Mouse (Mus musculus) midbrain, embryonic 13.5 days (tissue): Measurements from ENCODE around the gene Gm49388. TPM values are rescaled to one million over a fixed set of nuclear protein-coding genes. Genes with fewer than 3 reads are reported as not detected.

Experiments
- ATAC-seq: fragments of 200-750 bp; cut with Nextera tagmentation; 2 replicates; pipeline ENCODE4 v1.8.0; 2017; ENCODE audit warnings: mild to moderate bottlenecking, moderate TSS enrichment, moderate library complexity
- H3K27ac ChIP-seq: fragments of 300-500 bp; sonication (generic); 2 replicates; pipeline ENCODE4 v1.5.1; 2015; ENCODE audit warnings: inconsistent platforms, mild to moderate bottlenecking, moderate library complexity
- H3K27me3 ChIP-seq: fragments of 300-500 bp; sonication (generic); 2 replicates; pipeline ENCODE4 v1.6.1; 2015; ENCODE audit warnings: mild to moderate bottlenecking, inconsistent platforms
- H3K36me3 ChIP-seq: fragments of 300-500 bp; sonication (generic); 2 replicates; pipeline ENCODE4 v1.6.1; 2015; ENCODE audit warnings: mild to moderate bottlenecking, inconsistent platforms
- H3K4me1 ChIP-seq: fragments of 300-500 bp; sonication (generic); replicated peaks from 2 replicates; pipeline ENCODE4 v1.6.1; 2015; ENCODE audit warnings: inconsistent platforms
- H3K4me2 ChIP-seq: fragments of 300-500 bp; sonication (generic); replicated peaks from 2 replicates; pipeline ENCODE4 v1.6.1; 2015; ENCODE audit warnings: moderate library complexity, mild to moderate bottlenecking, inconsistent platforms
- H3K4me3 ChIP-seq: fragments of 300-500 bp; sonication (generic); replicated peaks from 2 replicates; pipeline ENCODE4 v1.5.1; 2015; ENCODE audit warnings: mild to moderate bottlenecking, inconsistent platforms
- H3K9ac ChIP-seq: fragments of 300-500 bp; sonication (generic); replicated peaks from 2 replicates; pipeline ENCODE4 v1.6.1; 2015; ENCODE audit warnings: mild to moderate bottlenecking, inconsistent platforms
- H3K9me3 ChIP-seq: fragments of 300-500 bp; sonication (generic); 2 replicates; pipeline ENCODE4 v1.6.1; 2016; ENCODE audit warnings: mild to moderate bottlenecking, inconsistent platforms
- WGBS: fragments of 180-500 bp; shearing (Covaris S2); methylation state at CpG from one replicate; pipeline ENCODE4 v1.1.7; 2015; 5-methylcytosine and 5-hydroxymethylcytosine counted together
- polyA plus RNA-seq: library from polyadenylated mRNA; unstranded; fragments of >200 nt; fragmentation: Nextera tagmentation; extraction: Ambion mirVana; gene quantifications from 2 replicates; pipeline ENCODE4 v1.2.1, GENCODE M21; 2015

Gm49388 gene
- not detected in 2 replicates for polyA plus RNA-seq

GRCm38 (mm10) chr7:127785308-127785707, at the start of gene Gm49388:
TSS of gene Gm49388 (plus strand) at chr7:127785608.
- H3K36me3 ChIP-seq, result peaks cover 99% of the 10 kb centered on the region
- H3K27ac ChIP-seq, result no peak within 1 kb of the TSS
- no peaks in the 10 kb centered on the region for H3K4me1 ChIP-seq
- H3K9ac ChIP-seq, result no peak within 1 kb of the TSS
- H3K27me3 ChIP-seq, result no peaks in the 10 kb centered on the region
- no peaks in the 10 kb centered on the region for H3K9me3 ChIP-seq
- H3K4me3 ChIP-seq, result no peak within 1 kb of the TSS
- 95% methylated on average over 7 of the region's 7 CpGs for WGBS
- ATAC-seq, result no peak
- H3K4me2 ChIP-seq, result no peak within 1 kb of the TSS

GRCm38 (mm10) chr7:127744366-127745045, 40.9 kb upstream of the Gm49388 start, which contains the start of gene Fbxl19:
TSS of gene Fbxl19 (plus strand) at chr7:127744543.
- no peak for ATAC-seq
- peak within 1 kb of the TSS; percentile 91 for H3K4me2 ChIP-seq
- H3K27ac ChIP-seq, result peak within 1 kb of the TSS; percentile 91
- no peaks in the 10 kb centered on the region for H3K9me3 ChIP-seq
- H3K4me1 ChIP-seq, result peaks cover 27% of the 10 kb centered on the region
- under 1% methylated on average over 26 of the region's 26 CpGs for WGBS
- peak within 1 kb of the TSS; percentile 97 for H3K9ac ChIP-seq
- peak within 1 kb of the TSS; percentile 98 for H3K4me3 ChIP-seq
- H3K27me3 ChIP-seq, result no peaks in the 10 kb centered on the region
- peaks cover 18% of the 10 kb centered on the region for H3K36me3 ChIP-seq

- Histone ChIP-seq H3K4me1 (peaks cover 27% of the 10 kb centered on the region), H3K4me2 (peak overlapping the region; percentile 91), H3K27ac (peak overlapping the region; percentile 91), H3K36me3 (peaks cover 25% of the 10 kb centered on the region), H3K9ac (peak overlapping the region; percentile 97), H3K4me3 (peak overlapping the region; percentile 98), H3K9me3 (no peaks in the 10 kb centered on the region), H3K27me3 (no peaks in the 10 kb centered on the region)
- ATAC-seq, result peak; percentile 91
- under 1% methylated on average over 19 of the region's 19 CpGs for WGBS
Measured at GRCm38 (mm10) chr7:127745251-127745651, 40.2 kb upstream of the Gm49388 start.

GRCm38 (mm10) chr7:127745652-127746493, 39.5 kb upstream of the Gm49388 start:
- WGBS, result under 1% methylated on average over 39 of the region's 39 CpGs
- H3K36me3 ChIP-seq, result peaks cover 31% of the 10 kb centered on the region
- peak overlapping the region; percentile 91 for H3K27ac ChIP-seq
- H3K27me3 ChIP-seq, result no peaks in the 10 kb centered on the region
- ATAC-seq, result peak; percentile 93
- H3K4me1 ChIP-seq, result peaks cover 27% of the 10 kb centered on the region
- peak overlapping the region; percentile 98 for H3K4me3 ChIP-seq
- peak overlapping the region; percentile 97 for H3K9ac ChIP-seq
- H3K4me2 ChIP-seq, result peak overlapping the region; percentile 91
- no peaks in the 10 kb centered on the region for H3K9me3 ChIP-seq

GRCm38 (mm10) chr7:127746494-127747491, 38.6 kb upstream of the Gm49388 start:
- H3K9ac ChIP-seq, result peak overlapping the region; percentile 97
- no peaks in the 10 kb centered on the region for H3K9me3 ChIP-seq
- H3K4me2 ChIP-seq, result peak overlapping the region; percentile 91
- H3K4me3 ChIP-seq, result peak overlapping the region; percentile 98
- 0% methylated on average over 37 of the region's 62 CpGs for WGBS
- ATAC-seq, result no peak
- H3K36me3 ChIP-seq, result peaks cover 40% of the 10 kb centered on the region
- H3K4me1 ChIP-seq, result peaks cover 27% of the 10 kb centered on the region
- H3K27ac ChIP-seq, result peak overlapping the region; percentile 91
- no peaks in the 10 kb centered on the region for H3K27me3 ChIP-seq

- no peaks in the 10 kb centered on the region for H3K27me3 ChIP-seq
- H3K4me1 ChIP-seq, result peaks cover 32% of the 10 kb centered on the region
- H3K9me3 ChIP-seq, result no peaks in the 10 kb centered on the region
- peaks cover 50% of the 10 kb centered on the region for H3K36me3 ChIP-seq
- ATAC-seq, result no peak
- H3K27ac ChIP-seq, result peak overlapping the region; percentile 91
- WGBS, result 43% methylated on average over 6 of the region's 6 CpGs
- peak overlapping the region; percentile 97 for H3K9ac ChIP-seq
- peak overlapping the region; percentile 98 for H3K4me3 ChIP-seq
- H3K4me2 ChIP-seq, result peak overlapping the region; percentile 91
Measured at GRCm38 (mm10) chr7:127747559-127748234, 37.7 kb upstream of the Gm49388 start.

- H3K27me3 ChIP-seq, result no peaks in the 10 kb centered on the region
- peaks cover 37% of the 10 kb centered on the region for H3K4me1 ChIP-seq
- 95% methylated on average over 28 of the region's 28 CpGs for WGBS
- no peak for ATAC-seq
- H3K4me3 ChIP-seq, result peak overlapping the region; percentile 98
- H3K27ac ChIP-seq, result peak overlapping the region; percentile 19; the same call in 1 of the 2 replicates
- H3K9ac ChIP-seq, result peak overlapping the region; percentile 97
- H3K9me3 ChIP-seq, result no peaks in the 10 kb centered on the region
- peak overlapping the region; percentile 91 for H3K4me2 ChIP-seq
- peaks cover 55% of the 10 kb centered on the region for H3K36me3 ChIP-seq
Measured at GRCm38 (mm10) chr7:127748235-127748560, 37.2 kb upstream of the Gm49388 start.

GRCm38 (mm10) chr7:127750131-127751127, 35.0 kb upstream of the Gm49388 start:
- H3K27me3 ChIP-seq, result no peaks in the 10 kb centered on the region
- H3K4me2 ChIP-seq, result no peak overlapping the region
- 84% methylated on average over 19 of the region's 19 CpGs for WGBS
- peaks cover 47% of the 10 kb centered on the region for H3K4me1 ChIP-seq
- H3K36me3 ChIP-seq, result peaks cover 77% of the 10 kb centered on the region
- no peak overlapping the region for H3K27ac ChIP-seq
- no peak overlapping the region for H3K4me3 ChIP-seq
- no peak overlapping the region for H3K9ac ChIP-seq
- no peak for ATAC-seq
- H3K9me3 ChIP-seq, result no peaks in the 10 kb centered on the region

GRCm38 (mm10) chr7:127751619-127752018, 33.8 kb upstream of the Gm49388 start:
- H3K36me3 ChIP-seq, result peaks cover 89% of the 10 kb centered on the region
- 95% methylated on average over 5 of the region's 5 CpGs for WGBS

GRCm38 (mm10) chr7:127752069-127752468, 33.3 kb upstream of the Gm49388 start:
- Histone ChIP-seq H3K9ac (no peak overlapping the region; the same call in 1 of the 2 replicates), H3K4me2 (no peak overlapping the region), H3K36me3 (peaks cover 93% of the 10 kb centered on the region), H3K4me3 (no peak overlapping the region), H3K27ac (no peak overlapping the region), H3K4me1 (peaks cover 61% of the 10 kb centered on the region), H3K9me3 (no peaks in the 10 kb centered on the region), H3K27me3 (no peaks in the 10 kb centered on the region)
- no peak for ATAC-seq
- WGBS, result 94% methylated on average over 27 of the region's 27 CpGs

More at GRCm38 (mm10) chr7:127751619-127752018, 33.8 kb upstream of the Gm49388 start:
- no peak for ATAC-seq
- Histone ChIP-seq H3K27ac (no peak overlapping the region), H3K9ac (no peak overlapping the region), H3K4me1 (peaks cover 59% of the 10 kb centered on the region), H3K27me3 (no peaks in the 10 kb centered on the region), H3K9me3 (no peaks in the 10 kb centered on the region), H3K4me2 (no peak overlapping the region), H3K4me3 (no peak overlapping the region)
